Mouse (Mus musculus): Measurements from ENCODE around the gene Tbc1d10c.
A peak's percentile ranks its signal among the peaks of the same experiment; 100 is the strongest.
"Not testable (repeated sequence)": the region's sequence is repeated elsewhere in the genome, so short reads cannot be mapped to it uniquely, and the experiment has no call there.

The Tbc1d10c gene

GRCm38 (mm10) chr19:4144550-4145498, 46.3 kb downstream of the Tbc1d10c start:
- DNase-seq (ENCODE audit: low spot score in 2 of 2): peak in 1 of 2 experiments; percentile 75

GRCm38 (mm10) chr19:4143759-4144268, 47.3 kb downstream of the Tbc1d10c start, which contains the start of gene Cabp4:
Gene Cabp4 (minus strand): TSS chr19:4144033.
- no peak for DNase-seq (ENCODE audit: low spot score in 2 of 2)

- no peak for DNase-seq (ENCODE audit: low spot score in 2 of 2)
Observed at GRCm38 (mm10) chr19:4142416-4143173, 48.5 kb downstream of the Tbc1d10c start.

GRCm38 (mm10) chr19:4140147-4140546, 50.9 kb downstream of the Tbc1d10c start:
- no peak for DNase-seq (ENCODE audit: low spot score in 2 of 2)

- no peak for DNase-seq (ENCODE audit: low spot score in 2 of 2)
Observed at GRCm38 (mm10) chr19:4139446-4139845, 51.6 kb downstream of the Tbc1d10c start, which contains the start of gene Gpr152. Gene Gpr152 (plus strand): TSS chr19:4139787.

GRCm38 (mm10) chr19:4137913-4138312, 53.2 kb downstream of the Tbc1d10c start:
- DNase-seq (ENCODE audit: low spot score in 2 of 2): no peak

GRCm38 (mm10) chr19:4136463-4136862, 54.6 kb downstream of the Tbc1d10c start:
- no peak for DNase-seq (ENCODE audit: low spot score in 2 of 2)

- DNase-seq (ENCODE audit: low spot score in 2 of 2): not testable (repeated sequence)
Observed at GRCm38 (mm10) chr19:4135963-4136345, 55.1 kb downstream of the Tbc1d10c start.

- not testable (repeated sequence) for DNase-seq (ENCODE audit: low spot score in 2 of 2)
Observed at GRCm38 (mm10) chr19:4135229-4135962, 55.7 kb downstream of the Tbc1d10c start.

- no peak for DNase-seq (ENCODE audit: low spot score in 2 of 2)
Observed at GRCm38 (mm10) chr19:4134354-4134753, 56.7 kb downstream of the Tbc1d10c start.
